Mouse (Mus musculus) heart, adult 9 months (tissue): ENCODE measurements at regions not wholly inside any gene's neighbourhood (a gene's known extent, or its start where the extent isn't known, plus 50 kb on each side); places are given as distances from the start of the nearest gene placed in this dataset.

Experiments used
- DNase-seq, 2 experiments: peaks; one replicate each; pipeline ENCODE4 v3.0.0; 2022; ENCODE audit warnings: low spot score in 2 of 2

GRCm38 (mm10) chr6:32739162-32739745 lies 151.3 kb upstream of the Plxna4 start:
- DNase-seq: no peak

GRCm38 (mm10) chr6:32728706-32729105 lies 140.7 kb upstream of the Plxna4 start:
- DNase-seq: peak in 1 of 2 experiments; percentile 28

GRCm38 (mm10) chr6:32726571-32726970 lies 138.6 kb upstream of the Plxna4 start:
- no peak for DNase-seq

- DNase-seq: peak in 1 of 2 experiments; percentile 10
Measured at GRCm38 (mm10) chr6:32717860-32718259, 129.9 kb upstream of the Plxna4 start.

- no peak for DNase-seq
Measured at GRCm38 (mm10) chr6:32715137-32715536, 127.1 kb upstream of the Plxna4 start.

GRCm38 (mm10) chr6:32710208-32710607 lies 122.2 kb upstream of the Plxna4 start:
- peak in 1 of 2 experiments; percentile 10 for DNase-seq

- no peak for DNase-seq
Measured at GRCm38 (mm10) chr6:32709566-32709965, 121.6 kb upstream of the Plxna4 start.

GRCm38 (mm10) chr6:32707417-32707816 lies 119.4 kb upstream of the Plxna4 start:
- DNase-seq: no peak

GRCm38 (mm10) chr6:32706376-32706775 lies 118.4 kb upstream of the Plxna4 start:
- no peak for DNase-seq

GRCm38 (mm10) chr6:32703466-32703865 lies 115.5 kb upstream of the Plxna4 start:
- DNase-seq: no peak

GRCm38 (mm10) chr6:32702245-32702791 lies 114.3 kb upstream of the Plxna4 start:
- no peak for DNase-seq

GRCm38 (mm10) chr6:32699811-32700210 lies 111.8 kb upstream of the Plxna4 start:
- no peak for DNase-seq

- no peak for DNase-seq
Measured at GRCm38 (mm10) chr6:32697771-32698270, 109.8 kb upstream of the Plxna4 start.

- DNase-seq: no peak
Measured at GRCm38 (mm10) chr6:32696037-32696436, 108.0 kb upstream of the Plxna4 start.

GRCm38 (mm10) chr6:32672552-32672951 lies 84.6 kb upstream of the Plxna4 start:
- no peak for DNase-seq

GRCm38 (mm10) chr6:32659743-32660142 lies 71.8 kb upstream of the Plxna4 start:
- DNase-seq: peak; percentile 31 to 48

GRCm38 (mm10) chr6:32657378-32657777 lies 69.4 kb upstream of the Plxna4 start:
- DNase-seq: no peak

- no peak for DNase-seq
Measured at GRCm38 (mm10) chr6:32654188-32654587, 66.2 kb upstream of the Plxna4 start.

GRCm38 (mm10) chr6:32644016-32644415 lies 56.0 kb upstream of the Plxna4 start:
- DNase-seq: no peak

- no peak for DNase-seq
Measured at GRCm38 (mm10) chr6:32638843-32639242, 50.9 kb upstream of the Plxna4 start.
